Mouse (Mus musculus) kidney, adult 9 months (tissue): ENCODE results near the gene Usf1.

Experiments used
- DNase-seq: peaks from one replicate; pipeline ENCODE4 v3.0.0; 2022

The Usf1 gene

DNA sequence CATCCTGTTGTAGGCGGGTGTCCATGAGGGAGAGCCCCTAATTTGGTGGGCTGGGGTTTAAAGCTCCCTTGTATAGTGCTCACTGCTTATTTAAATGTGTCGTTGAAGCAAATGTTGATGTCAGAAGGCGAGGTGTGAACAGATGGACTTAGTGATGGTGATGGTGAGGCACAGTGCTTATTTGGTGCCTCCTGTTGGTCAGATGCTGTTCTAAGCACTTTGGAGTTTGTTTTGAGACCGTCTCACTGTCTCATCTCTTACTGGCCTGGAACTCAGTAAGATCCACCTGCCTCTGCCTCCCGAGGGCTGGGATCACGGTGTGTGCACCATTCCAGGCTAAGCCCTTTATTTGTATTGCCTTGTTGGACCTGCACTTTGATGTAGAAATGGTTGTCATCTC lies 43.8 kb downstream of the Usf1 start:
- no peak for DNase-seq

DNA sequence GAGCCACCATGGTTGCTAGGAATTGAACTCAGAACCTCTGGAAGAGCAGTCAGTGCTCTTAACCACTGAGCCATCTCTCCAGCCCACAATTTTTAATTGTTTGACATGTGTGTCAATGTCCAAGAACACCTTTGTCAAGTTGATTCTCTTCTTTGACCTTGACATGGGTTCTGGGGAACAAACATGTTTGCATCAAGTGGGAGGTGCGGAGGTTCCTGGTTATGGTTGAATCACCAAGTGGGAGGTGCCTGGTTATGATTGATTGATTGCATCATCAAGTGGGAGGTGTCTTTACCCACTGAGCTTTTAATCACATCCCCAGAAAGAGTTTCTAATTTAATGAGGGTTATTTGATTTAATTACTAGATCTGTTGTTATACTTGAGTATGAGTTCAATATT lies 46.5 kb downstream of the Usf1 start:
- DNase-seq = no peak

- DNase-seq = peak; percentile 46
These were observed 48.7 kb downstream of the Usf1 start for GRCm38 (mm10) chr1:171459791-171460190.

DNA sequence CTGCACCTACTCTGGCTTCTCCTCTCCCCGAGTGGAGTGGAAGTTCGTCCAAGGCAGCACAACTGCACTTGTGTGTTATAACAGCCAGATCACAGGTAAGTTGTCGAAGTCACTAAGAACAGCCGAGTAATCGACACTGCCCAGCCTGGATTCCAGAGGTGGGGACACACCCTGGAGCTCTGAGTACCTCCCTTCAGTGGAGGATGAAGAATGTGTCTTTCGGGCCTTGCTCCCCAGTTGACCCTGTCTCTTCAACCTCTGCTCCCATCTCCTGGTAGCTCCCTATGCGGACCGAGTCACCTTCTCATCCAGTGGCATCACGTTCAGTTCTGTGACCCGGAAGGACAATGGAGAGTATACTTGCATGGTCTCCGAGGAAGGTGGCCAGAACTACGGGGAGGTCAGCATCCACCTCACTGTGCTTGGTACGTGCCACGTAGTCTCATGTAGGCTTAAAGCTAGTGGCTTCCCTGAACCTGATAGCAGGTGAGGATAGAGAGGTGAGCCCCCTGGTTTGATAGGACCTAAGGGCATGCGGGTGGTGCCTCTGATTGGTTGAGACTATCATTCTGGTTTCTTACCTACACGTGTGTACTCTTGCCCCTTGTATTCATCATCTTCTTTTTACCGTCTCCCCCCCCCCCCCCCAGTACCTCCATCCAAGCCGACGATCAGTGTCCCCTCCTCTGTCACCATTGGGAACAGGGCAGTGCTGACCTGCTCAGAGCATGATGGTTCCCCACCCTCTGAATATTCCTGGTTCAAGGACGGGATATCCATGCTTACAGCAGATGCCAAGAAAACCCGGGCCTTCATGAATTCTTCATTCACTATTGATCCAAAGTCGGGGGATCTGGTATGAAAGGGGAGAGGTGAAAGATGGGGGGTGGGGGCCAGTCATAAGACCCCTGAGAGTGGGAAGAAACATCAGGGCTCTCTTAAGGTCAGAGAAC lies 49.7 kb downstream of the Usf1 start:
- DNase-seq = no peak

DNA sequence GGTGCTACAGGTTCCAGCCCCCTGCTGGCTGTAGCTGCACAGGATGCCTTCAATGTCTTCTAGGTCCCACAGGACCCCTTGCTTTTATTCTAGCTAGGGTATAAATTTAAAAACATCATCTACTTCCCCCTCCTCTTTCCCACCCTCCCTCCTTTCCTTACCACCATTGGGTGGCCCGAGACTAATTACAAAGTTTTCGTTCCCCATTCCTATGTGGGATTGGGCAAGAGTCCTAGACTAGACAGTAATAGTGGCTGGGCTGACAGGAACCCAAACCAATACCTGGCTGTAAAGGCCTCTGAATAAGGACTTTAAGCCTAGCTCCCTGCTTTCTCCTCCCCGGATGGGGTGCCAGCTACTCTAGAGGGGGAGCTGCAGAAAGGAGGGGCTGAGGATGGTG lies 52.0 kb downstream of the Usf1 start:
- DNase-seq = no peak

DNA sequence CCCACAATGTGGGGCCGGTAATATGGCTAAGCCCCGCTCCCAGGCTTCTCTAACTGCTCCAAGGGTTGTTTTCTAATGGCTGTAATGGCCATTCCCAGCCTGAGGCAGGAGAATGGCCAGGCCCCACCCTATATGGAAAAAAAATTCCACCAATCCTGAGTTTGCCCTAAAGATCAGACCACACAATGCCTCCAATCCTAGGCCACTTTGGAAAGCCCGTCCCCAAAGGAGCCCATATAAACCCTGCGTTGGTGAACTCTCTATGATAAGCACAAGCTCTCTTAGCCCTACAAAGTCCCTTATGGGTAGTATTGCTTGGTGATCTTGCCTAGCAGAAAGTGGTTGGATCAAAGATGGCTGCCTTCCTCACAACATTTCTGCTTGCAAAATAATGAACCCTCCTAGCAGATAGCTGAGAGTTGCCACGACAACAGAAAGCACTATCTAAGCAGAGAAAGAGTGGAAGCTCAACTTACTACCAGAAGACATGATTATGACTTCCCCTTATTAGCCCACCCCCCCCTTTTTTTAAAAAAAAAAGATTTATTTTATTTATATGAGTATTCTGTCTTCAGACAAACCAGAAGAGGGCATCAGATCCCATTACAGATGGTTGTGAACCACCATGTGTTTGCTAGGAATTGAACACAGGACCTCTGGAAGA lies 54.8 kb downstream of the Usf1 start:
- DNase-seq = no peak

DNA sequence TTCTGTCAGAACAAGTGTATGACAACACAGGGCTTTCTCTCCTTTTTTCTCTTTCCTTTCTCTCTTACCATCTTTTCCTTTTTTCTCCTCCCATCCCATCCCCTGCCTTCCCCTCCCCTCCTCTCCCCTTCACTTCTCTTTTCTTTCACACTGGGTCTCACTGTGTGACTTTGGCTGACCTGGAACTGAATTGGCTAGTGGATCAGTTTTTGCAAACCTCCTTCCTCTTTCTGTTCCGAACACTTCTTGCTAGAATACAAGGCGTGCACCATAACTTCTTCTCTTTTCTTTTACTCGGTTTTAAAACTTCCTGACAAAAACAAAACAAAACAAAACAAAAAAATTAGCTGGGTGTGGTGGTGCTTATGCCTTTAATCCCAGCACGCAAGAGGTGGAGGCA lies 55.5 kb downstream of the Usf1 start:
- no peak for DNase-seq
